Mouse (Mus musculus): ENCODE measurements around the gene Col8a2.

Col8a2 gene

DNA sequence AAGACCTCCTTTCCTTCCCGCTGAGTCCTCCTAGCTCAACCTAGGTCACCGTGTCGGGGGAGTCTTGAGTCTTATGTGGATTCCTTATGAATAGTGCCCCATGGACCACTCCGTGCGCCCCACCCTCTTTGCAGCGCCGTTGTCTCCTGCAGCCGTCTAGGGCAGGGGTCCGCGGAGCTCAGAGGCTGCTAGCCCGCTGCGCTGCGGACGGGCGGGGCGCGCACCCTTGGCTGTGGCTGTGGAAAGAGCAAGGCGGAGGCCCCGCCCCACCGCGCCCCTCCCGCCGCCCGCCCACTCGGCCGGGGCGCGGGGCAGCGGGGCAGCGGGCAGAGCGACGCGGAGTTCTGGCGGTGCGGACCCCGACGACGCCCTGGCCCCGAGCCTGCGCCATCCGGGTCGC is at the start of gene Col8a2:
TSS of gene Col8a2 (plus strand) at position 302 of the 400 bp plus-strand sequence.
- DNase-seq: no peak

- peak; percentile 12 for DNase-seq
These were observed 48.8 kb upstream of the Col8a2 start for GRCm38 (mm10) chr4:126237721-126238242.

DNA sequence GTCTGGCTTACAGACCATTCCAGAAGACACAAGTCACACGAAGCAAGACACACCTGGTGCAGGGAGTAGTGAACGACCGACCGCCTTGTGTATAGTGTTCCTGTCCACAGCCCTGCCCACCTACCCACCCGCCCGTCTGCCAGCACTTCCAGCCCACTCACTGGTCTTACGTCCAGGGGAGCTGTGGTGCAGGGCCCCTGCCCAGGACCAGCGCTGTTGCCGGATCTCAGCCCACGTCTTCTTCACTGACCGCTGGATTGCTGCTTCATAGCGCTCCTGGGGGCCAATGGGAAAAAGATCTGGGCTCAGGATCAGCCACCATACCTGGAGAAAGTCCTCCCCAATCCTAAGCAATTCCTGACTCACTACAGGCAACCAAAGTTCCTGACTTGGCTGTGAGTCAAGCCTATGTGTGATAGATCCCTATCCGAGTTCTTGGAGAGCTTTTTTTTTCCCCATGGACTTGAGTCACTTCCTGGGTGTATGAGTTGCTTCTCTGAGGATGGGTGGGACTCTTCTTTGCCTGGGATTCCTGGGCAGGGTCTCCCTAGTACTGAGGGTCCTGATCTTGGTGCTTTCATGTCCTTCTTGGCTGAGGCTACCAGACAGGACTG is 46.6 kb upstream of the Col8a2 start:
- peak; percentile 4 for DNase-seq

GRCm38 (mm10) chr4:126241956-126242355 is 44.6 kb upstream of the Col8a2 start:
- peak; percentile 38 for DNase-seq

GRCm38 (mm10) chr4:126242510-126242909 is 44.1 kb upstream of the Col8a2 start:
- peak; percentile 45 for DNase-seq

- DNase-seq: no peak
These were observed 40.2 kb upstream of the Col8a2 start for GRCm38 (mm10) chr4:126246202-126246889.

DNA sequence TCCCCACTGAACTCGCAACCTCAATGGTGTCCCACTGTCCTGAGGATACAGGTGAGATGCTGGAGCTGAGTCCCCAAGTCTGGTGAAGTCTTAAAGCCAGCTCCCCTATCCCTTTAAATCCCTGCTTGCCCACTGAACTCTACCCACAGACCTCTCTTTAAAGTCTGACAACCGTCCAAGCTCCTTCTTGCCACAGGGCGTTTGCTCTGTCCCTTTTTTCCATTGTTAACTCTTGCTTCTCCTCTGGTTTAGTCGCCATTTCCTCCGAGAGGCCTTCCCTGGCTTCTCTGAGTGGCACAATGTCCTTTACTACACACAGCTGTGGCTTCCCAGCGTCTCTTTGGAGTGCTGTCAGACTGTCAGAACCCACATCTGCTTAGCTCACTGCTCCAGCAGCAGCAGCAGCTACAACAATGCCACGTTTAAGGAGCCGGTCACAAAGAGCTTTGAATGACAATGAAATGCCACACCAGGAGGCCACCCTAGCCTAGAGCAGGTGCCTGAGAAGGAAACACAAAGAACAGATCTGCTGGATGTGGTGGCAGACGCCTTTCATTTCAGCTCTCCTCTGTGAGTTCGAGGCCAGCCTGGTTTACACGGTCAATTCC is 38.2 kb upstream of the Col8a2 start:
- DNase-seq: no peak

GRCm38 (mm10) chr4:126250659-126251058 is 35.9 kb upstream of the Col8a2 start:
- DNase-seq: no peak

DNA sequence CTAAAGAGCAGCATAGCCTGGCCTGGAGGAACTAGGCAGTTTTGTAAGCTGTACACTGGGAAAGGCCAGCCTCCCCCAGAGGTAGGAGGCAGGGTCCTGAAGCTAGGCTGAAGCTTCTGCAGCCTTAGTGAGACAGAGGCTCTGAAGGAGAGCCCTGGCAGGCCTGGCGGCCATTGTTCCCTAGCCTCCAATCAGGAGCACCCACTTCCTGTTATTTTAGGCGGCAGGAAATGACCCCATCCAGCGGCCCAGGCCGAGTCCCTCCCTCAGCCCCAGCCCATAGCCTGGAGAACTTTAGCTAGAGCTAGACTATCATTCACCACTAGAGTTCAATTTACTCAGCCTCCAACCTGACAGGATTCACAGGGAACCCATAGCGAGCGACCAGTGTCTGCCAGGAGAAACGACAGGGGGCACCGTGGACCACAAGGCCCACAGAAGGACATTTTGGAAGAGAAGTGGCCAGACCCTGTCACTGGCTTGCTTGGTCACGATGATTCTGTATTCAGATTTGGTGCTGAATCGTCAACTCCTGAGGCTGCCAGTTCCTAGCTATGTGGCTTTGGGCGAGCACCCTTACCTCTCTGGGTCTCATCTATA is 34.8 kb upstream of the Col8a2 start:
- no peak for DNase-seq

- no peak for DNase-seq
These were observed 34.0 kb upstream of the Col8a2 start for GRCm38 (mm10) chr4:126252411-126253237.

GRCm38 (mm10) chr4:126253637-126254272 is 32.8 kb upstream of the Col8a2 start:
- DNase-seq: peak; percentile 34

GRCm38 (mm10) chr4:126254315-126255112 is 32.1 kb upstream of the Col8a2 start:
- peak; percentile 63 for DNase-seq

DNA sequence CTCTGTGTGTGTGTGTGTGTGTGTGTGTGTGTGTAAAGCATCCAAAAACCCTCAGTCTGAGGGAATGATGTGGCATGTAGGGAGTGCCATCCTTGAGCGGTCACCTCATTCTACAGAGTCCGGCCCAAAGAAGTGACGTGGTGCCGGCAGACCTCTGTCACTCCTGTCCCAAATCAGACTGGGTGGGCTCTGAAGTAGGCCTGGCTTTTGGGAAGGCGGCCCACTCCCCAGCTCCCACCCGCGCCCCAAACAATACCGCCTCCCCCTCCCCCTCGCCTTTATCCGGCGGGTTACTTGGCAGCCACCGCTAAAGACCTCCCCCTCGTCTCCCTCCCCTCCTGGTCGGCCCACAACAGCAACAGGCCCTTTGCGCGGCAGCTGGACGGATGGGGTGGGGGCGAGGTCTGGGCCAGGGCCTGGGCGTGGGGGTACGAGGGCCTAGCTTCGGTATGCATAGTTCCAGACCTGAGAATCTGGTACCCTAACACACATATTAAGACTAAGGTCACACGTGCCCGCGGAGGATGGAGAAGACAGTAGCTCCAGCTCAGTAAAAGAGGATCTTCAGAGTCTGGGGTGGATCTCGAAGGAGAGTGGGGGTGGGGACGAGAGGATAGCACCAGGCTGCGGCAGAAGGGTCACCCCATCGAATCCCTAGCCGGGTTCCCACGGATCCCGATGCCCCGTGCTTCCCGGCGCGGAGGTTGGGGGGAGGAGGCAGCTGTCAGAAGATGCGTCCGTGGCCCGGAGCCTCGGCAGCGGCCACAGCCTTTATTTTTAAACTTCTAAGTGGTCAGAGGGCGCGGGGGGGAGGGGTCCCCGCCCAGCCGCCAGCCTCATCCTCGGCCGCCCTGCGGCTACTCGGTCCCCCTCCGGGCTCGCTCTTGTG is 31.2 kb upstream of the Col8a2 start:
- DNase-seq: peak; percentile 61

DNA sequence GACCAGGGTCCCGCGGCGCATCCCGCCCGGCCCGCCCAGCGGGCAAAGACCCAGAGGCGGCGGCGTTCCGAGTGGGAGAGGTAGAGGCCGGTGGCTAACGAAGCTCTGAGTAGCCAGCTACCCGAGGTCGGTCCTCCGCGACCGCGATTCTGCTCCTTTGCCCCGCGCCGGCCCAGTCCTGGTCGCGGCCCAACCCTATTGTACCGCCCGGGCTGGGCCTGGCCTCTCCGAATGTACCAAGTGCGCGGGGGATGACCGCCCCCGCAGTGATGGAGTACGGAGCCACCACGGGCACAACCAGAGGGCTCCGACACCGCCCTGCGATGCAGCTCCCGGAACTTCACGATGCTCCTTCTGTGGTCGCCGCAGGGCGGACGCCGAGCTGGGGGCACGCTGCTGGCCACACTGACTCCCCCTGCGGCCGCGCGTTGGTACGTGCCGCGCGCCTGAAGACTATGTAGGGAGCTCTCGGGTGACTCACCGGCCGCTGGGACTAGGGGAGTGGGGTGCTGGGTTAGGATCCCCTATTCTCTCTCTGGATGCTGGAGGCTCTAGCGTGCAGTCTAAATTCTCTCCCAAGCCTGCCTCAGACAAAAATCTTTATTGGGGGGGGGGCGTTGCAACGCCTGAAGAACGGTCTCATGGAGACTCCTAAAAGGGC is 30.3 kb upstream of the Col8a2 start, which contains the start of gene Map7d1:
TSS of gene Map7d1 (minus strand) at position 213 of the 661 bp plus-strand sequence.
- DNase-seq: peak; percentile 90

DNA sequence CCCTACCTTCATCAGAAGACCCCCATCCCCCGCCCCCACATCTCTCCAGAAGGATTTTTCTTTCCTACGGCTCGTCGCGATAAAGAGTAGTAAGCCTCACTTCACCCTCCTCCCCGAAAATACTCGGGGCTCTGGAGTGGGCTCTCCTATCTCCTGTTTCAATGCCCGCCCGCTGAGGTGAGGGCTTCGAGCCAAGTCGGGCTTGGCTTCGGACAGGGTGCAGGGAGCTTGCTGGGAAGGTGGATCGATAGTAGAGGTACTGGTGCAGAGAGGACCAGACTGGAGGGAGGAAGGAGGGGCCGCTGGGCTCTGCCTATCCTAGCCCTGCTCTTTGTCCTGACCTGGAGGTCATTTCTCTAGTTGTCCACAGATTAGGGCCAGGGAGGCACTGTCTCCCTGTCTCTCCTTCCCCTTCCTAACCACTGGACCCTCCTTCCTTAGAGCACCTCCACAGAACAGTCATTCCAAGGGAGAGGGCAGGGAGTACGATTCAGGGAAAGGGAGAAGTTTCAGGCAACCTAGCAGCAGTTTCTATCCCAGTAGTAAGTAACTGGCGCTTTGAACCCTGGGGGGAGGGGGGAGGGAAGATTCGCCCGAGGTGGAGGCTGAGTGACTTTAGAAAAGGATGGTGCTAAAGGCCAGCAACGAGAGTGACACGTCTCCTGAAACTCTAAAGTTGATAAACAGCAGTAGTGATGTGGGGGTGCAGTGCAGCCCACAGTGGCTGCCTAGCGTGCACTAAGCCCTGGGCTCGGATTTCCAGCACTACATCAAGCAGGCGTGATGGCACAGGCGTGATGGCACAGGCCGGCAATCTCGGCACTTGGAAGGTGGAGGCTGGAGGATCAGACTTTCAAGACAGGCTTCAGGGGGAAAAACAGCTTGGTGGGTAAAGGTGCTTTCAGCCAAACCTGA is 29.4 kb upstream of the Col8a2 start:
- DNase-seq: peak; percentile 75

GRCm38 (mm10) chr4:126259063-126259462 is 27.5 kb upstream of the Col8a2 start:
- peak; percentile 37 for DNase-seq

- DNase-seq: no peak
These were observed 27.0 kb upstream of the Col8a2 start for GRCm38 (mm10) chr4:126259523-126260160.
